Mouse (Mus musculus) CH12.LX (cell line): ENCODE measurements at regions not wholly inside any gene's neighbourhood (a gene's known extent, or its start where the extent isn't known, plus 50 kb on each side); places are given as distances from the start of the nearest gene placed in this dataset.

Source experiments
- DNase-seq: peaks from one replicate; pipeline ENCODE4 v3.0.0-alpha.2; 2013; ENCODE audit errors: extremely low read depth
- H3K27ac ChIP-seq: 2 replicates; pipeline ENCODE4 v1.5.1; 2012; ENCODE audit warnings: low read depth, mild to moderate bottlenecking, control low read depth, moderate library complexity; ENCODE audit not compliant: insufficient read depth
- H3K27me3 ChIP-seq: replicated peaks from 2 replicates; pipeline ENCODE3; 2012; ENCODE audit warnings: inconsistent platforms
- H3K36me3 ChIP-seq, 2 experiments: replicated peaks in 1 of 2; 2 replicates each; pipeline versions ENCODE3 to v1.6.1; 2012; ENCODE audit warnings: inconsistent platforms in 1 of 2, low read length in 1 of 2, mild to moderate bottlenecking in 1 of 2, mixed read lengths in 1 of 2, moderate library complexity in 1 of 2; ENCODE audit not compliant: control insufficient read depth in 1 of 2, insufficient read depth in 1 of 2
- H3K4me1 ChIP-seq, 2 experiments: 2 replicates each; pipeline ENCODE4 v1.6.1; 2012; ENCODE audit warnings: inconsistent platforms in 1 of 2, moderate library complexity in 1 of 2; ENCODE audit not compliant: insufficient read depth in 2 of 2, control insufficient read depth in 1 of 2
- H3K4me2 ChIP-seq: 2 replicates; pipeline ENCODE4 v1.6.1; 2012; ENCODE audit warnings: low read depth, mild to moderate bottlenecking, control low read depth; ENCODE audit not compliant: poor library complexity, insufficient read depth, severe bottlenecking
- H3K4me3 ChIP-seq, 3 experiments: fragments of 150-350 bp in 1 of 3; sonication (generic) in 1 of 3; replicated peaks in 1 of 3; 2 replicates each; pipeline versions ENCODE3 to v1.5.1; 2011 to 2012; ENCODE audit warnings: low read depth in 2 of 3, low read length in 2 of 3, mild to moderate bottlenecking in 2 of 3, moderate library complexity in 2 of 3, control low read depth in 1 of 3, improper control_type of control experiment in 1 of 3, inconsistent platforms in 1 of 3, mixed read lengths in 1 of 3; ENCODE audit not compliant: poor library complexity in 1 of 3
- H3K79me2 ChIP-seq: replicated peaks from 2 replicates; pipeline ENCODE4 v1.6.1; 2012; ENCODE audit warnings: mild to moderate bottlenecking, moderate library complexity; ENCODE audit not compliant: control insufficient read depth, poor library complexity, insufficient read depth, severe bottlenecking; ENCODE audit errors: extremely low read depth
- H3K9ac ChIP-seq: 2 replicates; pipeline ENCODE4 v1.6.1; 2012; ENCODE audit warnings: low read depth, mild to moderate bottlenecking, control low read depth, moderate library complexity; ENCODE audit not compliant: insufficient read depth
- H3K9me3 ChIP-seq: replicated peaks from 2 replicates; pipeline ENCODE3; 2012; ENCODE audit warnings: low read length, inconsistent platforms, mixed read lengths
- BHLHE40 ChIP-seq: IDR thresholded peaks from 2 replicates; pipeline ENCODE4 v1.6.1; 2011; ENCODE audit warnings: mild to moderate bottlenecking, low read depth, low read length, improper control_type of control experiment
- CHD2 ChIP-seq: IDR thresholded peaks from 2 replicates; pipeline ENCODE4 v1.6.1; 2011; ENCODE audit warnings: low read length, improper control_type of control experiment
- ELF1 ChIP-seq: IDR thresholded peaks from 2 replicates; pipeline ENCODE4 v1.6.1; 2014; ENCODE audit warnings: low read depth, mild to moderate bottlenecking, inconsistent platforms, low read length, improper control_type of control experiment
- EP300 ChIP-seq: IDR thresholded peaks from 2 replicates; pipeline ENCODE4 v1.6.1; 2011; ENCODE audit warnings: low read length, improper control_type of control experiment
- GABPA ChIP-seq: IDR thresholded peaks from 2 replicates; pipeline ENCODE4 v1.6.1; 2012; ENCODE audit warnings: low read depth, low read length, improper control_type of control experiment, inconsistent platforms; ENCODE audit not compliant: insufficient replicate concordance
- HCFC1 ChIP-seq: IDR thresholded peaks from 2 replicates; pipeline ENCODE4 v1.6.1; 2012; ENCODE audit warnings: low read depth, mild to moderate bottlenecking, inconsistent platforms, low read length, improper control_type of control experiment
- JUN ChIP-seq: IDR thresholded peaks from 2 replicates; pipeline ENCODE4 v1.6.1; 2011; ENCODE audit warnings: low read depth, mild to moderate bottlenecking, low read length, improper control_type of control experiment, moderate library complexity; ENCODE audit not compliant: insufficient read depth
- KAT2A ChIP-seq: IDR thresholded peaks from 2 replicates; pipeline ENCODE4 v1.6.1; 2012; ENCODE audit warnings: low read length, improper control_type of control experiment, inconsistent platforms; ENCODE audit not compliant: insufficient replicate concordance
- NELFE ChIP-seq: IDR thresholded peaks from 2 replicates; pipeline ENCODE4 v1.6.1; 2011; ENCODE audit warnings: low read depth, low read length, improper control_type of control experiment
- NRF1 ChIP-seq: IDR thresholded peaks from 2 replicates; pipeline ENCODE4 v1.6.1; 2014; ENCODE audit warnings: low read depth, mild to moderate bottlenecking, inconsistent platforms, low read length, improper control_type of control experiment, moderate library complexity
- PAX5 ChIP-seq: IDR thresholded peaks from 2 replicates; pipeline ENCODE4 v1.6.1; 2012; ENCODE audit warnings: low read length, inconsistent platforms, mixed read lengths
- POLR2A ChIP-seq: IDR thresholded peaks from 2 replicates; pipeline ENCODE4 v1.6.1; 2011; ENCODE audit warnings: low read depth, mild to moderate bottlenecking, improper control_type of control experiment, low read length
- SIN3A ChIP-seq: IDR thresholded peaks from 2 replicates; pipeline ENCODE4 v1.6.1; 2012; ENCODE audit warnings: low read length, improper control_type of control experiment, inconsistent platforms
- SMC3 ChIP-seq: IDR thresholded peaks from 2 replicates; pipeline ENCODE4 v1.6.1; 2011; ENCODE audit warnings: low read depth, low read length, improper control_type of control experiment
- TBP ChIP-seq: conservative IDR thresholded peaks from 2 replicates; pipeline ENCODE4 v1.6.1; 2011; ENCODE audit warnings: low read depth, low read length, improper control_type of control experiment
- UBTF ChIP-seq: IDR thresholded peaks from 2 replicates; pipeline ENCODE4 v1.6.1; 2012; ENCODE audit warnings: low read depth, mild to moderate bottlenecking, inconsistent platforms, low read length, improper control_type of control experiment, moderate library complexity
- USF1 ChIP-seq: IDR thresholded peaks from 2 replicates; pipeline ENCODE4 v1.6.1; 2014; ENCODE audit warnings: low read depth, mild to moderate bottlenecking, inconsistent platforms, low read length, improper control_type of control experiment
- ZC3H11A ChIP-seq: IDR thresholded peaks from 2 replicates; pipeline ENCODE4 v1.6.1; 2012; ENCODE audit warnings: low read depth, mild to moderate bottlenecking, inconsistent platforms, low read length, improper control_type of control experiment
- ZKSCAN1 ChIP-seq: IDR thresholded peaks from 2 replicates; pipeline ENCODE4 v1.6.1; 2012; ENCODE audit warnings: low read depth, inconsistent platforms, low read length, improper control_type of control experiment, borderline replicate concordance
- ZMIZ1 ChIP-seq: IDR thresholded peaks from 2 replicates; pipeline ENCODE4 v1.6.1; 2012; ENCODE audit warnings: low read depth, mild to moderate bottlenecking, inconsistent platforms, low read length, improper control_type of control experiment
- dilution Hi-C: fragments of 300-500 bp; cut with MboI; formaldehyde crosslinking; loops from 2 replicates; pipeline ENCODE4 v1.14.3; 2020; ENCODE audit warnings: low sequenced_read_pairs; ENCODE audit not compliant: extremely low pct_unique_long_range_greater_than_20kb, extremely low pct_ligation_motif_present
- in situ Hi-C: fragments of 300-500 bp; cut with MboI; formaldehyde crosslinking; loops from 3 replicates; pipeline ENCODE4 v1.14.3; 2019; ENCODE audit warnings: low sequenced_read_pairs, low pct_ligation_motif_present, low pct_unique_long_range_greater_than_20kb, mixed read lengths

DNA sequence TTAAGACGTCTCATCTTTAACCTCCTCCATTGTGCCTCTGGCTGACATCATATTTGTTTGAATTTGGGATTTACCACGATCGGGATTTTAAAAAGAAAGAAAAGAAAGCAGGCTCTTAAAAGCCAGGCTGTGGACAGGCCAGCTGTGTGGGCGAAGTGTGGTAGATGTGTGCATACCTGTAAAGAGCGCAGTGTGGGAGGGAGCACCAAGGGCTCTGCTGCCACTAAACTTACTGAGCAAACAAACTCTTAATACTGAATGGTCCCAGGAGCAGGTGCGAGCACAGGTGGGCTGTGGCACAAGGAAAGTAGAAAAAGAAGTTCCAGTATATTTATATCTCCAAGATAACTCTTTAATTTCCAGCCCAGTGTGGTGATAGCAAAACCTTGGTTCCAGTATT is 56.4 kb upstream of the Tmem170b start:
- Histone ChIP-seq H3K9me3 (no peaks in the 10 kb centered on the region), H3K27me3 (no peaks in the 10 kb centered on the region), H3K79me2 (no peaks in the 10 kb centered on the region), H3K27ac (no peak overlapping the region), H3K36me3 (no peaks in the 10 kb centered on the region), H3K9ac (no peak overlapping the region), H3K4me3 (no peak overlapping the region), H3K4me2 (no peak overlapping the region), H3K4me1 (peaks cover 3 to 56% of the 10 kb centered on the region in 2 experiments; a peak in 3 of 4 replicates)
- in situ Hi-C loops, result no loop called here
- no peak for DNase-seq
- dilution Hi-C loops, result no loop called here
- TF ChIP-seq SMC3, result no peak
- TF ChIP-seq TBP, result no peak
- TF ChIP-seq ZMIZ1, result no peak
- TF ChIP-seq UBTF, result no peak
- TF ChIP-seq POLR2A, result no peak
- no peak for TF ChIP-seq CHD2
- no peak for TF ChIP-seq HCFC1
- TF ChIP-seq JUN, result no peak

DNA sequence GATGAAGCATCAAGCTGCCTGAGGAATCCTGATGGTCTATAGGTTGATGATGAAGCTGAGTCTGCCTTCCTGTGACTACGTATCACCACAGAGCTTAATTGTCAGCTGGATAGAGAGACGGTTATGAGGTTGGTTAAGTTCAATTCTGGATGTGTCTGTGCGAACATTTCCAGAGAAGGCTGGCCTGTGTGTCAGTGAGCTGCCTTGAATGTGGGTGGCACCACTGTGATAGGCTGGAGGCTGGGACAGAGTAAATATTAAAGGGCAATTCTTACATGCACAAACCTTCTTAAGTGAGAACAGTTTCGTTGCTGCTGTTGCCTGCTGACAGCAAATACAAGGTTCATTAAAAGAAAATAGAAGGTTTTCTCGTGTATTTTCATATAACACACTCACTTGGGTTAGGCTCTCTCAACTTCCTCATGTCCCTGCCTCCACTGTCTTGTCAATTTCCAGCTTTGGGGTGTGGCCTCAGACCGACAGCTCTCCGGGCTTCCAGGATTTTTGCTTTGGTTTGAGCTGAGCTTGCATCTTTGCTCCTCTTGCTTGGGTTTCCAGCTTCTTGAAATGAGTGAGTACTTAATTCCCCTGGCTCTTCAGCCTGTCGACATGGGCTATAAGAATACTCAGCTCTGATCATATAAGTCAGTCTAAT is 55.3 kb upstream of the Tmem170b start:
- Histone ChIP-seq H3K36me3 (no peaks in the 10 kb centered on the region), H3K27me3 (no peaks in the 10 kb centered on the region), H3K4me3 (no peak overlapping the region), H3K79me2 (no peaks in the 10 kb centered on the region), H3K9ac (no peak overlapping the region), H3K4me1 (peaks cover 3 to 50% of the 10 kb centered on the region in 2 experiments; a peak in 3 of 4 replicates), H3K27ac (no peak overlapping the region), H3K9me3 (no peaks in the 10 kb centered on the region), H3K4me2 (no peak overlapping the region)
- TF ChIP-seq ELF1 (no peak), ZC3H11A (no peak), KAT2A (no peak), NRF1 (no peak), NELFE (no peak), ZKSCAN1 (no peak), GABPA (no peak), USF1 (no peak), PAX5 (no peak), BHLHE40 (no peak), SIN3A (no peak), EP300 (no peak)
- in situ Hi-C loops, result loop anchor here (25.0 kb wide), 1 partner anchor 413 kb away; no protein-coding TSS in a partner anchor
- no peak for DNase-seq
- dilution Hi-C loops, result no loop called here
